Mouse (Mus musculus): ENCODE results near the gene Raf1. TPM values are rescaled to one million over a fixed set of nuclear protein-coding genes. Genes with fewer than 3 reads are reported as not detected.
"Not testable (repeated sequence)": the region's sequence is repeated elsewhere in the genome, so short reads cannot be mapped to it uniquely, and the experiment has no call there.

Raf1 gene
- total RNA-seq, 2 experiments from 2014 or later, result 84.8 to 149 TPM

DNA sequence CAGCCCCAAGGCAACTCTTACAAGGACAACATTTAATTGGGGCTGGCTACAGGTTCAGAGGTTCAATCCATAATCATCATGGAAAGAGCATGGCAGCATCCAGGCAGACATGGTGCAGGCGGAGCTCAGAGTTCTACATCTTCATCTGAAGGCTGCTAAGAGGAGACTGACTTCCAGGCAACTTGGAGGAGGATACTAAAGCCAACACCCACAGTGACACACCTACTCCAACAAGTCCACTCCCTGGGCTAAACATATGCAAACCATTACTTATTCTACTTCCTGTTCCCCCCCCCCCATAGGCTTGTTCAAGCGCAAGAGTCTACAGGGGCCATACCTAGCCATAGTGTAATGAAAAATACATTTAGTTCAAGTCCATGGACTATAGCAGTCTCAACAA is 7.8 kb upstream of the Raf1 start:
- no peak for ATAC-seq (ENCODE audit: poor library complexity, severe bottlenecking)

DNA sequence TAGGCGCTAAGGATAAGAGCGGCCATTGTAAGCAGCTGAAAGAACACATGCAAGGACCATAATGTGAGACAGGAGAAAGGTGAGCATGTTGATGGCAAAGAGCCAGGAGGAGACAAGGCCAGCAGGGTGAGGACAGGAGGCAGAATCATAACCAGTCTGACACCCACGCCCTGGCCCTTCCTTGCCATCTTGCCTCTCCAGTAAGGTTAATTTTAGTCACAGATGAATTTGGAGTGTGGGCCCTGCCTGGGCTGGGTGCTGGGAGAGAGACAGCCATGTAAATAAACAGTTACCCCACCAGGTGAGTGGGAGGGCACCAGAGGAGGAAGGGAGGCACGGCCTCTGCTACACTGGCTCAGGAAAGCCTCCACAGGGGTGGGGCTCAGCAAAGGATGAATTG is 4.6 kb upstream of the Raf1 start:
- ATAC-seq (ENCODE audit: poor library complexity, severe bottlenecking), result no peak

DNA sequence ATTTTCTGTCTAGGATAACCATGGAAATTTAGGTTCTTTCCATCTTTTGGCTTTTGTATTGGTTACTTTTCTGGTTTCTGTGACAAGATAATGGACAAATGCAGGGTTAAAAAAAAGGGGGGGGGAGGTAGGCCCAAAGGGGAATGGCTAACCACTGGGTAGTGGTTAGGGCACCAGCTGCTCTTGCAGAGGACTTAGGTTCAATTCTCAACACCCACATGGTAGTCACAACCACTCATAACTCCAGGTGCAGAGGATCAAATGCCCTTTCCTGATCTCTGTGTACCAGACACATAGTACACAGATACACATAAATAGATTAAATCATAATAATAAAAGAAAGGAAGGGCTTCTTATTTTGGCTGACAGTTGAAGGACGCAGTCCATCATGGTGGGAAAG is 1.6 kb upstream of the Raf1 start:
- ATAC-seq (ENCODE audit: poor library complexity, severe bottlenecking), result no peak

DNA sequence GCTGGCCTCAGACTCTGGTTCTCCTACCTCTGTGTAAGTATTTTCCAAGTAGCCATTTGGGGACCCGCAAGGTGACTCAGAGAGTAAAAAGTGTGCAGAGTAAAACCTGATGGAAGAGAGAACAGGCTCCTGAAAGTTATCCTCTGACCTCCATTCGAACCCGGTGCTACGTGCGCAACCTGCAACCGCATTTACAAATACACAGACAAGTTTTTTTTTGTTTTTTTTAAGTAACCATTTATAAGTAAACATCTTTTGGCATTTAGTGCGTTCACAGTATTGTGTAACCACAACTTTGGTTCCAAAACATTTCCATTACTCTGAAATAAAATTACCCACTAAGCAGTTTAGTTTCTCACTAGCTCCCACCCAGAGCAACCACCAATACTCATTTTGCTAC is 1.0 kb upstream of the Raf1 start:
- no peak for ATAC-seq (ENCODE audit: poor library complexity, severe bottlenecking)

DNA sequence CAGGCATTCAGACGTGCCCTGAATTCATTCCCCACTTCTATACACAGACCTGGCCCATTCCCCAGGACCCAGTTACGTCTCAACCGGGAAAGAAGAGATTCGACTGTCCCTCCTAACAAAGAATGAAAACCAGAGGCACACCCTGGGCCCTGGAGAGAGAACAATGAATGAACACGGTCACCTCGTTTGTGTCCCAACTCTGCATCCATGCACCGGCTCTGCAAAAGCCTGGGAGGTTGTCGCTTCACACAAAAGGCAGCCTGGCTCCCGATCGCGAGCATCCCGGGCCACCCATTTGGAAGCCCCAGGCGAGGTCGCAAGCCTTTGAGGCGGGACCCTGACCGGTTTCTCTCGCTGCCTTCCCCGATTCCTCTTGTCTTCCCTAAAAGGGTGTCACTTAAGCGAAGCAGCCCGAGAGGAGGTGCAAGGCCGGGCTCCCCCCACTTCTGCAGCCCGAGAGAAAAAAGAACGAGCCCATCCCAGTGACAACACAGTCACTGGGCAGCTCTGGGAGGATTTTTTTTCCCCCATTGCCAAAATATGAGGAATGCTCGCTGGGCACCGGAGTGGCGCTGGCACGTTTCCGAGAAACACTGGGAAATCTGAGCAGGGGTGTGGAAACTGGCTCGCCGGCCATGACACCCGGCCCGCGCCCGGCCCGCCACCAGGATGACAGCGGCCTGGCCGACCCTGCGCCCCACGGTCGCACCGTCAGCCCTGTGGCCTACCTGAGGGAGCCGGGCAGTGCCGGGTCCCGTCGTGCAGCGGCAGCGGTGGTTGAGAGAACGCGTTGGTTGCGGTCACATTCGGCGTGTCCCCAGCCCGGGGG is 713 bp downstream of the Raf1 start:
- peak; percentile 41 for ATAC-seq (ENCODE audit: poor library complexity, severe bottlenecking)

DNA sequence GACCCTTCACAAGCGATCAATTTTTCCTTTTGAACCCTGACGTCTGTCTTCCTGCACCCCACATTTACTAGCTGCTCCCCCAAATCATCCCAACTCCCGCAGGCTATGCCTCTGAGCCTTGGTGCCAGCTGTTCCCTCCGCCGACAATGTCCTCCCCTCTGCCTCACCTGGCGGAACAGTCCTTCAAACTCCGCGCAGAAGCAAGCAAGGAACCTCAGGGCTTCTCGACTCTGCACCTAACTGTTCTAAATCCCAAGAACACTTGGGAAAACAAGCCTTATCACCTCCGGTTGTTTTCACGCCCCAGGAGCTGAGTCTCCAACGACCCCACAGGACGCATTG is 1.3 kb downstream of the Raf1 start:
- no peak for ATAC-seq (ENCODE audit: poor library complexity, severe bottlenecking)

DNA sequence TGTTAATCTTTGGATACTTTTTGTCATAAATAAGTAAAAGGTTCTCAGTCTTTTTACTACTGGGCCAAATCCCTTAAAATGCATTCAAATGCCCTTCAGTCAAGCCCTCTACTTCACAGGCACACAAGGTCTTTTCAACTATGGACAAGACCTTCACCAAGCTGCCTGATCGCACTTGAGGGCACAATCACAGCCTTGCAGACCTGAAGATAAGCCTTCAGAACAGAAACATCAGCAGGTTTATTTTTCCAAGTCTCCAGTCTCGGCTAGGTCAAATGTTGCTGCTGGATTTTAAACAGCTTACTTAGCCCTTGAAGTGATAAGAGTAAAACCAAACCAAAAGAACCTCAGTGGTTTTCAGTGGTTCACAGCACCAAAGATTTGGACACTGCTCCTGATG is 2.1 kb downstream of the Raf1 start:
- no peak for ATAC-seq (ENCODE audit: poor library complexity, severe bottlenecking)

DNA sequence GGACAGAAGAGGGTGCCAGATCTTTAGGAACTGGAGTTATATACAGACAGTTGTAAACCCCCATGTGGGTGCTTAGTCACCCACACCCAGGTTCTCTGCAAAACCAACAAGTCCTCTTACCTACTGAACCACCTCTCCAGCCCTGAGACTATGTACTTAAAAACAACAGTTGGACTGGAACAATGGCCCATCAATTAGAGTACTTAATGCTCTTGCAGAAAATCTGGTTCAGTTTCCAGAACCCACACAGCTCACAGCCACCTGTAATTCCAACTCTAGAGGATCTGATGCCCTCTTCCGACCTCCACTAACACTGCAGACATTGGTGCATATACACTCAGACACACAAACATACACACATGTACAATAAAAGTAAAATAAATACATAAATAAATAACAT is 3.7 kb downstream of the Raf1 start:
- no peak for ATAC-seq (ENCODE audit: poor library complexity, severe bottlenecking)

DNA sequence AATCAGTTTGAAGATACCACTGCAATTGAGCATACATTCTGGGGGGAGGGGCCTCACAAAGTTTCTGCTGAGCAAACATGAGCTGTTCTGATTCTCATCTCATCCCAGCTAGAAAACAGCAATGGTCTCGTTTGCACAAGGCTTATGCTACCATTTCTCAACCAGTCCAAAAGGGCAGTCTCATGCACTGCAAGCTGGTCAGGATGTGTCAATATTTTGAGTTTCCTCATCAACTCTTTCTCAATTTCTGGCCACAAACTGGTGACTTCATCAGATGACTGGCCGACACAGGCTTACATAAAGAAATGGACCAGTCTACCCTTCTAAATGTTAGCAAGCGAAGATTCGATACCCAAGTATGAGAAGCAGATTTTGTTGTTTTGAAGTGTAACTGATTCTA is 9.8 kb downstream of the Raf1 start:
- ATAC-seq (ENCODE audit: poor library complexity, severe bottlenecking), result peak; percentile 89

DNA sequence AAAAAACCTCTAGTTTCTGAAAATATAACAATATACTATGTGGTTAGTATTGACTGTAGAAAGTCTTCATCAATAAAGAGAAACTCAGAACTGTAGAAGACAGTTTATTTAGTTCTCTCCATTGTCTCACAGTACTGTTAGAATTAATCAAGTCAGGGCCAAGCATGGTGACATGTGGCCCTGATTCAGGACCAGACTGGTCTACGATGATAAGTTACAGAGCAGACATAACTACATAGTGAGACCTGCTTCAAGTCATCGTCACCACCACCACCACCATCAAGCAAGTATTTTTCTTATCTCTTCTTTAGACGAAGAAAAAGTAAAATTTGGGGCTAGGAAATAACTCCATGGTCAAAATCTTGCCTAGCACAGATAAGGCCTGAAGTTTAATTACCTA is 12.2 kb downstream of the Raf1 start:
- ATAC-seq (ENCODE audit: poor library complexity, severe bottlenecking), result no peak

DNA sequence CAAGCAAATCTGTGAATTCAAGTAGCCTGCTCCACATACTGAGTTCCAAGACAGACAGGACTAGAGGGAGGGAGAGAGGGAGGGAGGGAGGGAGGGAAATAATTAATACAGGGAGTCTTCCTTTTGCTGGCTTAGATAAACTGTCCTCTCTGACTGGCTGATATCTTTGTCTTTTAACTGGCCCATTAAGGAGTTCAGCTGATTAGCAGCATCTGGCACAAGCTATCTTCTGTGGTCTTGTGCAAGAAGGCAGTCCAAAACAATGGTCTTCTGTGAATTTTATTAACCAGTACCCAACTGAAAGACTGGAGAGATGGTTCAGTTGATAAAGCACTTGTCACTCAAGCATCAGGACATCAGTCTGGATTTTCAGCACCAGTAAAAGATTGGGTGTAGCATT is 17.6 kb downstream of the Raf1 start:
- ATAC-seq (ENCODE audit: poor library complexity, severe bottlenecking), result no peak

DNA sequence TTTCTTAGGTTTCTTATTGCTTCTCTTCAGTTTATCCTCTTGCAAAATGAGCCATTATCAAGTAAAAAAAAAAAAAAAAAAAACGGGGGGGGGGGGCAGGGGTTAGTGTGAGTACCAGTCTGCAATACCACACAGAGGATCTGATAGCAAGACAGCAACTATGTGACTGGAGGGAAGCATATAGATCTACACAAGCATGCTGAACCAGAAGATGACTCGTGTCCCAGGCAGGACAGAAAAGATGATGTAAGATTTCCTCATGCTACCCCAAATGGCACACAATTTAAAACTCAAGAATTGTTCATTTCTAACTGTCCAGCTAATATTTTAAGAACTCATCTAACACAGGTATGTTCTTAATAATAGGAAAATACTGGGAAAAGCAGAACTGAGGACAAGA is 22.5 kb downstream of the Raf1 start:
- ATAC-seq (ENCODE audit: poor library complexity, severe bottlenecking), result no peak

DNA sequence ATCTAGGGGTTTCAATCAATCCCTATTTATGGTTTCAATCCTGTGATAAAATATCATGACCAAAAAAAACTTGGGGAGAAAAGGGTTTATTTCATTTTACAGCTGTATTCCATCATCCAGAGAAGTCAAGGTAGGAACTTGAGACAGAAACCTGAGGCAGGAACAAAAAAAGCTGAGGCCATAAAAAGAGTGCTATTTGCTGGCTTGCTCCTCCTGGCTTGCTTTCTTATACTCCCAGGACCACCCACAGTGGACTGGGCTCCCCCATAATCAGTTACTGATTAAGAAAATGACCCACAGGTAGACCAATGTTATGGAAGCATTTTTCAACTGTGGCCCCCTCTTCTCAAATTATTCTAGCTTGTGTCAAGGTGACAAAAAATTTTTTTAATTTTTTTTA is 24.7 kb downstream of the Raf1 start:
- no peak for ATAC-seq (ENCODE audit: poor library complexity, severe bottlenecking)

DNA sequence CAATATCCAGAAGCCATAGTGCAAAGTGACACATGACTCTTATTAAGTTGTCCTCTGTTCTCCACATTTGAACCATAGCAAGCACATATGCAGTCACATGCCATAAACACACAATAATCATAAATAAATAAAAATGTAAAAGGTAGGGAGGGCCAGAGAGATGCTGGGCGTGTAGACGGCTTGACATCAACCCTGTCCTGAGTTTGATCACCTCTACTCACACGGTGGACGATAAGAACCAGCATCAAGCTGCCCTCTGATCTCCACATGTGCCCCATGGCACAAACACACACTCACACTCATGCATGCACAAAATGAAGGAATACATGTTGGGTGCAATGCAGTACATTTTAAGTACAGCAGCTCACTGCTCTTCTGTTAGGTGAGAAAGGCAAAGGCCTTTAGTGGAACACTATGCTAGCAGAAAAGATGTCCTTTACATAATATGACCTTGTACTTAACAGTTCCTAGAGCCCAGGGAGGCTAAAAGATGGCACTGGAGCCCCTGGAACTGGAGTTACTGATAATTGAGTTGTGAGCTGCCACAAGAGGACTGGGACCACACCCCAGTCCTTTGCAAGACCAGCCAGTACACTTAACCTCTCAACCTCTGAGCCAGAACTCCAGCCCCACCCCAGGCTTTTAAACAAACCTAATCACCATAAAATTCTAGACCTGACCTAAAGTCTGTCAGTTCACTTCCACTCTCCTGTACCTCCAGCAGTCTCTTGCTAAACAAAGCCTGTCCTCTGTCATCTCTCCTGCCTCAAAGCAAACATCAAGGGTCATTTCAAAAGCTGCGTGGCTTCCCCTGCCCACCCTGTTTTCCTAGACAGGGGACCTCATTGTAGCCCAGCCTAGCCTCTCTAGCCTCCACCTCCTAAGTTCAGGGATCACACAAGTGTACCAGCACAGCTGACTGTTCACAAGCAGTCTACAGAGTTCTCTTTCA is 25.7 kb downstream of the Raf1 start:
- ATAC-seq (ENCODE audit: poor library complexity, severe bottlenecking), result peak; percentile 25; the same call in 1 of the 2 replicates

DNA sequence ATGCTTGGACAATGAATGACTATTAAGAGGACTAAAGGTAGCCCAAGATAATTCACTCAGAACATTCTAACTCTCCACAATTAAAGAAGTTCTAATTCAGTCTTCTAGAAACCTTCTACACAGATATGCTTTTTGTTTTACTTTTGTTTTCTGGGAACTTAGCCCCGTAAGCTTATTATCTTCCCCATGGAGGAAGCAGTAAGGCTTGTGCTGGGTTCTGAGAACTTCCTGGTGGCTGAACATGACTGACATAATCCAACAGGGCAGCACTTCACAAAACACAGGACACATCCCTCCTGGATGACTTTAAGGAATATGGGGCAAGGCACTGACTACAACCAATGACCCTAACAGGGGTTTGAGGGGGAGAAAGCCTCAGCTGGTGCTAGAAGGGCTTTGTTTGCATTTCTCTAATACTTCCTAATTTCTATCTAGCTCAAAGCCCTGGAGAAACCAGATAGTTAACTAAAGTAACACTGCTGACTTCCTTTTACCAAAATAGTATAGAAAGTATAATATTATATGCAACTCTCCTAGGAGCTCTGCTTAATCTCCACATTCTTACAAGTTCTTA is 26.6 kb downstream of the Raf1 start:
- peak; percentile 63 for ATAC-seq (ENCODE audit: poor library complexity, severe bottlenecking)

DNA sequence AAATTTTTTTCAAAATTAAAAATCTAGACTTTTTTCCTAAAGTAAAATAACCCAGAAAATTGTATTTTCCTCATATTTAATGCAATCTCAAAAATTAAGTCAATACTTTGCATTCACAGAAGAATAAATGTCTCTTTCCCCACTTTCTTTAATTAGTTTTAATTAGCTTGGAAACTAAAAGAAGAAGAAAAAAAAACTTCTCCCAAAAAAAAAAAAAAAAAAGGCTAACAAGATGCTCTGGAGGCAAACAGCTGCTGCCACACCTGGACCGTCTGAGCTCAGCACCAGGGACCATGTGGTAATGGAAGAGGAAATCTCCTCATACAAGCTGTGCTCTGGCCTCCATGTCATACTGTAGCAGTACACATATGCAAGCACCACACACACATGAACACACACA is 33.1 kb downstream of the Raf1 start:
- no peak for ATAC-seq (ENCODE audit: poor library complexity, severe bottlenecking)

DNA sequence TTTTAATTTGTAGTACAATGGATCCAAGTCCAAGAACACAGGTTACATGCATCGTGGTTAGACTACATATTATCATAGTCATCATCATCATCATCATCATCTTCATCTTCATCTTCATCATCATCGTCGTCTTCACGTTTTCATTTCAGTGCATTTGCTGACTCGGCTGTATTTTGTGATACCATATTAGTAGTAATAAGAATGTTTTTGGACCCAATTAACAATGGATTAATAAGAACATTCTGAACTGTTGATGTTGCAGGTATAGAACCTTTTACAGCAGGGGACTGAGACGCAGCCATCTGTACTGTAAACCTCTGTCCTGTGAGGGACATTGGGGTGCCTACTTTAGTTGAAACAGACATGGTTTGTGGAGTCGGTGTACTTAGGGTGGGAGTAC is 38.2 kb downstream of the Raf1 start:
- ATAC-seq (ENCODE audit: poor library complexity, severe bottlenecking), result not testable (repeated sequence)

DNA sequence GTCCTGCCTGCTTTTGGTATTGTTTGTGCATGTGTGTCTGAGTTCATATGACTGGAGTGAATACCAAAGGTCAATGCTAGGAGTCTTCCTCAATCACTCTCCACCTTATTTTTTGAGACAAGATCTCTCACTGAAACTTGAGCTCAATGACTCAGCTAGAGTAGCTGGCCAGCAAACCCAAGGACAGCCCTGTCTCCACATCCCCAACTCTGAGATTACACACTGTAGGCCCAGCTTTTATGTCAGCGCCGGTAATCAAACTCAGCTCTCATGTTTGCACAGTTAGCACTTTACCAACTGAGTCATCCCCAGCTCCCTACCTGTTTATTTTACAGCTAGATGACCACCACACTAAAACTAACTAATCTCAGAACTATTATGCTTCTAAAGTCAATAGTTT is 42.4 kb downstream of the Raf1 start:
- ATAC-seq (ENCODE audit: poor library complexity, severe bottlenecking), result no peak

DNA sequence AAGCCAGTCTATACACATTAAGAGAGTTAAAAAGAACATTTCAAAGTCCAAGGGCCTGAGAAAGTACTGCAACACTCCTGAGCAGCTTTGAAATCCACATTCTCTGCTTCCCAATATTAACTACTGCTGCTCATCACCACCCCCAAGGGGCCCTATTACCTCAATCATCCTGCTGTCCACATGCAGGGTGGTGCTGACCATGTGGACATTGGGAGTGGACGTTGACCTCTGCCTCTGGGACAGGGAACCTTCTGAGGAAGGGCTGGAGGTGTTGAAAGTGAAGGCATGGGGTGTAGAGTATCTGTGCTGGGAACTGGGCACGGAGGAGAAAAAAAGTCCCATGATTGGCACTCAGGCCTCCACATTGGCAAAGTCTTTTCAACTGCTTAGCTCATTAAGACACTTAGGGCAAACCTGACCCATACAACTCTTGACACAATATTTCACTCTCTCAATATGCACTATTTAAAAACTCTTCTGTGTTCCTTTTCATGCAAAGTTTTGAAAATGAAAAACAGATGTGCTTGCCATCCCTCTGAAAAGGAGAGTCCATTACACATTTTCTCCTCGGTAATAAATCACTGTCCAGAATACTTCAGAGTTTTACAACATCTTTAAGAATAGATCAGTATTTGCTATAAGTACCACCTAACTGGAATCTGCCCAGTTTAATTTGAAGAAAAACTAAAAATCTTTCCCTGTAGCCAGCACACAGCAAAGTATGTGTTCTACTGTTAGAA is 45.2 kb downstream of the Raf1 start:
- no peak for ATAC-seq (ENCODE audit: poor library complexity, severe bottlenecking)

DNA sequence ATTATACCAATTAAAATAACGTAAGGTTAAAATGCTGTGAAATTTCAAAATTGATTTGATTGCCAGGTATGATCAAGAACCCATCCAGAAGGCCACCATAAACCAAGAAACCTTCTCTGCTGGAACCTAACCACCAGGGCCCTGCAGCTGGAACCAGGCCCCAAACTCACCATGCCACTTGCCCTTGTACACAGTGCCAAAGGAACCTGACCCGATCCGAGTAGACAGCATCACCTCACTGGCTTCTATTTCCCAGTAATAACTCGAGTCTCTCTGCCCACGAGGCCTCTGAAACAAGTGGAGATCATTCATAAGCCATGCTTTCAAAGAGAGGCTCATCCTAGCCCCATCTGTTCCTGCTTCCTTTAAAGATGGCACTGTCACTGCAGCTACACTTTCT is 50.3 kb downstream of the Raf1 start:
- no peak for ATAC-seq (ENCODE audit: poor library complexity, severe bottlenecking)

DNA sequence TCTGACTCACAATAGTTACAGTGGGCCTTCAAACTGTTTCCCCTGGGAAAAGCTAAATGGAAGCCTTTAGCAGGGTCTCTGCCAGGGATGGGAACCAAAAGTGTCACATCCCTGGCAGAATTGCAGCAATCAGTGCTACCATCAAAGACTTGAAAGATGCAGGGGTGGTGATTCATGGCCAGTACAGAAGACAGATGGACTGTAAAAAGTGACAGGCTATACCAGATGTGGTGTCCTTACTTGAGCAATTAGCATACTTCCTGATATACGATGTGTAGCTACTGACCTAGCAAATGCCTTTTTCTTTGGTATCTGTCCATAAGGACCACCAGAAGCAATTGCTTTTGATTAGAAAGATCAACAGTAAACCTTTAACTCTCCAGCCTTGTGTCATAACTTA is 55.5 kb downstream of the Raf1 start:
- no peak for ATAC-seq (ENCODE audit: poor library complexity, severe bottlenecking)

All from megakaryocyte, adult 5-6 weeks (primary cell).